Mouse (Mus musculus): ENCODE results near the gene Prkd1. TPM values are rescaled to one million over a fixed set of nuclear protein-coding genes. Genes with fewer than 3 reads are reported as not detected.
A peak's percentile ranks its signal among the peaks of the same experiment; 100 is the strongest.

The Prkd1 gene
- total and polyA plus RNA-seq, 3 experiments = 2.6 to 6.6 (median 5.4) TPM

GRCm38 (mm10) chr12:50292834-50293233 is 356.1 kb downstream of the Prkd1 start:
- 48% methylated on average over 3 of the region's 3 CpGs for WGBS
- intact Hi-C loops (cut with DNase I) = no loop called here

More at GRCm38 (mm10) chr12:50292834-50293233, 356.1 kb downstream of the Prkd1 start:
- H3K9ac ChIP-seq (ENCODE audit: low read depth, low read length) = no peak overlapping the region
- H3K27ac ChIP-seq = no peak overlapping the region
- H3K27me3 ChIP-seq (ENCODE audit: control insufficient read depth, insufficient read depth, low read length) = no peaks in the 10 kb centered on the region
- no peaks in the 10 kb centered on the region for H3K79me2 ChIP-seq (replicated peaks; ENCODE audit: control insufficient read depth, insufficient read depth, low read length)
- TF ChIP-seq EP300 (IDR thresholded peaks at IDR 0.05; ENCODE audit: insufficient read depth, low read depth, low read length) = no peak
- TF ChIP-seq CTCF (IDR thresholded peaks at IDR 0.05) = peak; percentile 50
- DNase-seq = no peak
- H3K4me3 ChIP-seq = no peak overlapping the region
- H3K36me3 ChIP-seq (ENCODE audit: control insufficient read depth, insufficient read depth, low read length) = no peaks in the 10 kb centered on the region
- no peaks in the 10 kb centered on the region for H3K4me1 ChIP-seq (ENCODE audit: control insufficient read depth, insufficient read depth, low read length)

Measured in heart, adult 2 months (tissue).